Mouse (Mus musculus) cerebellum, adult 2 months (tissue): ENCODE data around the gene Fer1l4. TPM values are rescaled to one million over a fixed set of nuclear protein-coding genes. Genes with fewer than 3 reads are reported as not detected.

Experiments
- DNase-seq, 2 experiments: peaks; one replicate each; pipeline ENCODE4 v3.0.0; 2021
- H3K27ac ChIP-seq: fragments of 200-500 bp; 2 replicates; pipeline ENCODE4 v1.5.1; 2012; ENCODE audit warnings: low read length, control low read depth, inconsistent platforms; ENCODE audit not compliant: insufficient read depth
- H3K27me3 ChIP-seq: fragments of 200-500 bp; 2 replicates; pipeline ENCODE4 v1.6.1; 2012; ENCODE audit warnings: inconsistent platforms, mild to moderate bottlenecking, low read length, moderate library complexity; ENCODE audit not compliant: control insufficient read depth, insufficient read depth
- H3K4me1 ChIP-seq: fragments of 200-500 bp; 2 replicates; pipeline ENCODE4 v1.6.1; 2011; ENCODE audit warnings: low read length; ENCODE audit not compliant: control insufficient read depth, insufficient read depth
- H3K4me3 ChIP-seq: fragments of 200-500 bp; replicated peaks from 2 replicates; pipeline ENCODE3; 2011; ENCODE audit warnings: mild to moderate bottlenecking, low read depth, low read length, control low read depth; ENCODE audit not compliant: insufficient read depth
- CTCF ChIP-seq: fragments of 200-500 bp; IDR thresholded peaks from 2 replicates; pipeline ENCODE4 v1.5.1; 2011; ENCODE audit warnings: low read depth, mild to moderate bottlenecking, control low read depth, low read length, moderate library complexity, borderline replicate concordance; ENCODE audit not compliant: insufficient read depth
- POLR2A ChIP-seq: fragments of 200-500 bp; IDR thresholded peaks from 2 replicates; pipeline ENCODE4 v1.6.1; 2011; ENCODE audit warnings: low read length, control low read depth, borderline replicate concordance; ENCODE audit not compliant: insufficient read depth
- WGBS: fragments of 180-500 bp; shearing (Covaris S2); methylation state at CpG from one replicate; pipeline ENCODE4 v1.1.7; 2018; 5-methylcytosine and 5-hydroxymethylcytosine counted together
- polyA plus RNA-seq: library from polyadenylated mRNA; depleted of rRNA; stranded (reverse); fragments of >200 nt; gene quantifications from 2 replicates; pipeline ENCODE4 v1.2.3, GENCODE M21; 2012; rRNA removed

Fer1l4 gene
- polyA plus RNA-seq, result 0.23 TPM in 1 of 2 replicates, not detected in the other

- WGBS, result 84% methylated on average over 9 of the region's 9 CpGs
- no peak within 1 kb of the TSS for H3K27ac ChIP-seq
- H3K27me3 ChIP-seq, result no peaks in the 10 kb centered on the region
- DNase-seq, result no peak
- no peaks in the 10 kb centered on the region for H3K4me1 ChIP-seq
- no peak within 1 kb of the TSS for H3K4me3 ChIP-seq
- TF ChIP-seq CTCF (no peak), POLR2A (no peak)
Measured at GRCm38 (mm10) chr2:156052816-156053215, at the start of gene Fer1l4. Fer1l4 (minus strand) TSS chr2:156052947.

GRCm38 (mm10) chr2:156091926-156092325, 39.2 kb upstream of the Fer1l4 start:
- Histone ChIP-seq H3K27me3 (no peaks in the 10 kb centered on the region), H3K27ac (no peak overlapping the region)
- 60% methylated on average over 5 of the region's 5 CpGs for WGBS

GRCm38 (mm10) chr2:156089799-156090198, 37.1 kb upstream of the Fer1l4 start:
- Histone ChIP-seq H3K27me3 (no peaks in the 10 kb centered on the region), H3K27ac (no peak overlapping the region), H3K4me1 (peaks cover 12% of the 10 kb centered on the region), H3K4me3 (no peak overlapping the region)
- TF ChIP-seq CTCF, result no peak
- TF ChIP-seq POLR2A, result no peak
- peak in 1 of 2 experiments; percentile 2 for DNase-seq
- 22% methylated on average over 1 of the region's 1 CpGs for WGBS

More at GRCm38 (mm10) chr2:156091926-156092325, 39.2 kb upstream of the Fer1l4 start:
- Histone ChIP-seq H3K4me3 (no peak overlapping the region), H3K4me1 (peaks cover 12% of the 10 kb centered on the region)
- no peak for TF ChIP-seq POLR2A
- TF ChIP-seq CTCF, result no peak
- DNase-seq, result peak in 1 of 2 experiments; percentile 5

DNA sequence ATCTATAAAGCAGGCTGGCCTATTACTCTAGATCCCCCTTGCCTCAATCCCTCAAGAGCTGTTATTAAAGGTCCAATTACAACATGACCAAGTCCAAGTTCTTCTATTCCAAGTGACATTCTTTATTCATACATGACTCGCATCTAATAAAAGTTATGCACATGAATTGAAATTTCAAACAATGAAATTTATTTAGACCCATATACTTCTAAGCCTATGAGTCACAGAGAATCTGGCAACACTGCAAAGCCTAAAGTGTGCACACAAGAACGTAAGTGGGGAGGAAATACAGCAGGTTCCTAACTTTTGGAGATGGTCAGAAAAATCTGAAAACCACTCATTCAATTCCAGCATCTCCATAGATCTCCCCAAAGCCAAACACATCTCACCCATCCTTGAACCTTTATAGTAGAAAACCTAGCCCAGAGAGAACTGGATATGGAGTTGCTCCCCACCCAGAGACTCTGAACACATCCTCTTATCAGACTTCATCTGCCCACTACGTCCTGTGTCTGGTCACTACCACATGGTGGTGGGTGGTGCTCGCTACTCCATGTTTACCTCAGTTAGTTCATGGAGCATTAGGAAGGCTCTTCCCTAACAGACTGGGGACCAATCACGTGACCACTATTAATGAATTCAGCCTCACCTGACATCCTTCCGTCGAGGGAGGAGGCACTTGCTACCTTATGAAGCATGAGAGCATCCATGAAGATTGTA, 34.8 kb upstream of the Fer1l4 start:
- 85% methylated on average over 7 of the region's 7 CpGs for WGBS
- DNase-seq, result no peak
- Histone ChIP-seq H3K4me1 (peaks cover 12% of the 10 kb centered on the region), H3K4me3 (no peak overlapping the region), H3K27ac (no peak overlapping the region), H3K27me3 (no peaks in the 10 kb centered on the region)
- TF ChIP-seq POLR2A (no peak), CTCF (no peak)

DNA sequence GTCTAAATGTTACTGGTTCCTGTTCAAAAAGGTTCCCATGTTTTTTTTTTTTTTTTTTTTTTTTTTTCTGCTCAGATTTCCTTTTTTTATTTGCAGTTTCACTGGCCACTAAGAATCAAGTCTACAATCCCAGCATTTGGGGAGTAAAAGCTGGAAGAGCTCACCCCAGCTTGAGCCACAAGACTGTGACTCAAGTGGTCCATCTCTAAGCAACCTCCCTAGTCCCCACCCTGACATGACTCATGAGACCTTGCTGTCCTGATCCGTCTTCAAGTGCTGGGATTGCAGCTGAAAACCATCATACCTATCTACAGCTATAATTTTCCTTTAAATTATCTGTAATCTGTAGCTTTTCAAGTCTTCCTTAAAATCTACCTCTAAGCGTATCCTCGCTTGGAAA, 31.8 kb upstream of the Fer1l4 start:
- Histone ChIP-seq H3K4me1 (peaks cover 15% of the 10 kb centered on the region), H3K27ac (no peak overlapping the region), H3K27me3 (no peaks in the 10 kb centered on the region), H3K4me3 (no peak overlapping the region)
- DNase-seq, result no peak
- TF ChIP-seq POLR2A (no peak), CTCF (no peak)
- 85% methylated on average over 3 of the region's 3 CpGs for WGBS

GRCm38 (mm10) chr2:156080391-156080790, 27.6 kb upstream of the Fer1l4 start:
- Histone ChIP-seq H3K27ac (peak overlapping the region; percentile 48), H3K27me3 (no peaks in the 10 kb centered on the region), H3K4me3 (no peak overlapping the region), H3K4me1 (peaks cover 34% of the 10 kb centered on the region)
- 86% methylated on average over 7 of the region's 7 CpGs for WGBS
- DNase-seq, result no peak
- TF ChIP-seq CTCF (no peak), POLR2A (no peak)

DNA sequence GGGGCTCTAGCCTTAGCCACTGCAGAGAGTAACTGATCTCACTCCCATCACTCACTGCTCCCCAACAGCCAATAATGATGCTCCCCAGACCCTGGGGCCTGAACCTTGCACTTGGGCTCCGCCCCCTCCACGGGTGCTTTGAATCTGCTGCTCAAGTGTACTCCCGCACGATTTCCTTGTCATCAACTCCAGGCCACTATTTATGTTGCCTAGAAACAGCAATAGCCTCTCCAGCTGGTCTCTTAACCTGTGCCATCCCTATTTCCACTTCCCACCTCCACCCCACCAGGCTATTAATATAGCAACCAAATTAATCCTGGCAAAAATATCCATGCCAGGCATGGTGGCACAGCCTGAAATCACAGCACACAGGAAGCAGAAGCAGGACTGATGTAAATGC, 26.9 kb upstream of the Fer1l4 start:
- WGBS, result 25% methylated on average over 4 of the region's 4 CpGs
- Histone ChIP-seq H3K27me3 (no peaks in the 10 kb centered on the region), H3K4me3 (no peak overlapping the region), H3K27ac (peak overlapping the region; percentile 48), H3K4me1 (peaks cover 34% of the 10 kb centered on the region)
- DNase-seq, result peak; percentile 47 to 75
- no peak for TF ChIP-seq CTCF
- no peak for TF ChIP-seq POLR2A

DNA sequence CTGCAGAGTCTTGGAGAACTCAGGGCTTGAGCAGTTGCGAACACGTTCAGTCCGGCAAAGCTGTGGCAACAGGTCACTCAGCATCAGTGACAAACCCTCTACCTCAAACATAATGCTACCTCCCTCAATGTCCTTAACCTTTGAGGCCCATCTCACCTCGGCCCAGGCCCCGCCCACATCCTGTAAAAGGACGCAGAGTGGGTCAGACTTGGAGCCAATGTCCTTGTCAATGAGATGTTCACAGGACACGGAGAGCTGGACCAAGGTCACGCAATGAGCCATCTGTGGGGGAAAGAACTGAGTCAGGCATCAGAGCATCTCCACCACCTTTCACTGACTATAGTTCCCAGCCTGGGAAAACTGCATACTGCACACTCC, 26.4 kb upstream of the Fer1l4 start:
- TF ChIP-seq CTCF (no peak), POLR2A (no peak)
- H3K4me3 ChIP-seq, result no peak overlapping the region
- no peak for DNase-seq
- H3K27ac ChIP-seq, result no peak overlapping the region
- WGBS, result 70% methylated on average over 8 of the region's 8 CpGs
- peaks cover 34% of the 10 kb centered on the region for H3K4me1 ChIP-seq
- no peaks in the 10 kb centered on the region for H3K27me3 ChIP-seq
